Mouse (Mus musculus): ENCODE data around the gene Nsun3.
"Not testable (repeated sequence)": the region's sequence is repeated elsewhere in the genome, so short reads cannot be mapped to it uniquely, and the experiment has no call there.

Gene Nsun3

GRCm38 (mm10) chr16:62753079-62753478 lies 33.5 kb downstream of the Nsun3 start:
- in situ Hi-C loops (cut with MboI, MseI): no loop called here

- in situ Hi-C loops (cut with MboI, MseI): no loop called here
These were observed 40.7 kb downstream of the Nsun3 start for GRCm38 (mm10) chr16:62745875-62746274.

GRCm38 (mm10) chr16:62734359-62734758 lies 52.3 kb downstream of the Nsun3 start:
- in situ Hi-C loops (cut with MboI, MseI): no loop called here

GRCm38 (mm10) chr16:62730291-62730690 lies 56.3 kb downstream of the Nsun3 start:
- in situ Hi-C loops (cut with MboI, MseI): no loop called here

- in situ Hi-C loops (cut with MboI, MseI): no loop called here
These were observed 56.8 kb downstream of the Nsun3 start for GRCm38 (mm10) chr16:62729846-62730245.

GRCm38 (mm10) chr16:62718255-62718654 lies 68.4 kb downstream of the Nsun3 start:
- in situ Hi-C loops (cut with MboI, MseI): not testable (repeated sequence)

GRCm38 (mm10) chr16:62690436-62690835 lies 96.2 kb downstream of the Nsun3 start:
- in situ Hi-C loops (cut with MboI, MseI): no loop called here

- in situ Hi-C loops (cut with MboI, MseI): no loop called here
These were observed 100.5 kb downstream of the Nsun3 start for GRCm38 (mm10) chr16:62686073-62686472.

GRCm38 (mm10) chr16:62685494-62685893 lies 101.1 kb downstream of the Nsun3 start:
- in situ Hi-C loops (cut with MboI, MseI): no loop called here

Data from T-helper 17 cell (primary cell).